Mouse (Mus musculus) heart, embryonic 15.5 days (tissue): Measurements from ENCODE around the gene Cacna1b. TPM values are rescaled to one million over a fixed set of nuclear protein-coding genes. Genes with fewer than 3 reads are reported as not detected.

Source experiments
- ATAC-seq: fragments of 200-750 bp; cut with Nextera tagmentation; replicated peaks from 2 replicates; pipeline ENCODE4 v1.8.0; 2017; ENCODE audit warnings: low read depth, moderate TSS enrichment; ENCODE audit not compliant: insufficient number of reproducible peaks, insufficient read depth, low FRiP score
- H3K27ac ChIP-seq: fragments of 300-500 bp; sonication (generic); 2 replicates; pipeline ENCODE4 v1.5.1; 2015; ENCODE audit warnings: mild to moderate bottlenecking, inconsistent platforms
- H3K27me3 ChIP-seq: fragments of 300-500 bp; sonication (generic); 2 replicates; pipeline ENCODE4 v1.6.1; 2015; ENCODE audit warnings: inconsistent platforms
- H3K36me3 ChIP-seq: fragments of 300-500 bp; sonication (generic); 2 replicates; pipeline ENCODE4 v1.6.1; 2015; ENCODE audit warnings: mild to moderate bottlenecking, inconsistent platforms
- H3K4me1 ChIP-seq: fragments of 300-500 bp; sonication (generic); replicated peaks from 2 replicates; pipeline ENCODE4 v1.6.1; 2015; ENCODE audit warnings: inconsistent platforms
- H3K4me2 ChIP-seq: fragments of 300-500 bp; sonication (generic); 2 replicates; pipeline ENCODE4 v1.6.1; 2015; ENCODE audit warnings: inconsistent platforms, mild to moderate bottlenecking, moderate library complexity
- H3K4me3 ChIP-seq: fragments of 300-500 bp; sonication (generic); 2 replicates; pipeline ENCODE4 v1.5.1; 2015; ENCODE audit warnings: mild to moderate bottlenecking, inconsistent platforms
- H3K9ac ChIP-seq: fragments of 300-500 bp; sonication (generic); 2 replicates; pipeline ENCODE4 v1.6.1; 2015; ENCODE audit warnings: mild to moderate bottlenecking, inconsistent platforms
- H3K9me3 ChIP-seq: fragments of 300-500 bp; sonication (generic); replicated peaks from 2 replicates; pipeline ENCODE4 v1.6.1; 2016; ENCODE audit warnings: inconsistent platforms
- WGBS: fragments of 180-500 bp; shearing (Covaris S2); methylation state at CpG from one replicate; pipeline ENCODE4 v1.1.7; 2015; ENCODE audit warnings: mixed read lengths; 5-methylcytosine and 5-hydroxymethylcytosine counted together
- polyA plus RNA-seq: library from polyadenylated mRNA; unstranded; fragments of >200 nt; fragmentation: Nextera tagmentation; extraction: Ambion mirVana; gene quantifications from 2 replicates; pipeline ENCODE4 v1.2.1, GENCODE M21; 2015

Gene Cacna1b
- polyA plus RNA-seq, 1 experiment from 2014 or later: 0.11 TPM

DNA sequence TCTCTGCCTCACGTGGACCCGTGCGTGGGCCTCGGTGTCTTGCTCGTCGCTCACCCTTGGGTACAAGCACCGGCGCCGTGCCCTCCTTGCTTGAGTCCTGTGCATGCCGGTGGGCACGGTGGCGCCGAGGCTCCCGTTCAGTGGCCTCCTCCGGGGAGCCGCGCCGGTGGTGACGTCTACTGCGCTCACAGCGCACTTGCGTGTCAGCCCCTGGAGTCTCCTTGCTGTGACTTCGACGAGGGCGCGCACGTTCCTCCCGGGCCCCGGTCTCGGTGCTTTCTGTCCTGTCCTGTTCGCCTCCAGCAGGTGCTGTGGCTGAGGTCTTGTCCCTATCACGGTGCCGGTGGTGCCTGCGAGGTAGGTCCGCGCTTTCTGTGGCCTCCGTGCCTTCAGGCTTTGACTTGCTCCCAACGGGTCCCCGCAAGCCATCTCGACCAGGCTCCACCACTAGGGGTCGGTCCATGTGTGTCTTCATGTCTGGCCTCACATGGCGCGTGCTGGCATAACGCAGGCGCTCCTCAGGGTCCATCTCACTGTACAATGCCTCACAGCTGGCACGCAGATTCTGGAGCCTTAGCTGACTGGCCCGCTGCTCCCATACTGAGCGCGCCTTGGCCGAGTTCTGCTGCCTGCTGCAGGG lies 83.8 kb downstream of the Cacna1b start:
- no peak overlapping the region for H3K9ac ChIP-seq
- H3K27ac ChIP-seq: no peak overlapping the region
- peak overlapping the region; percentile 24 for H3K4me3 ChIP-seq
- peak; percentile 24; the same call in 1 of the 2 replicates for ATAC-seq
- peak overlapping the region; percentile 65 for H3K4me2 ChIP-seq
- peaks cover 29% of the 10 kb centered on the region for H3K27me3 ChIP-seq
- H3K36me3 ChIP-seq: no peaks in the 10 kb centered on the region
- H3K4me1 ChIP-seq: peaks cover 9% of the 10 kb centered on the region; the same call in 1 of the 2 replicates
- no peaks in the 10 kb centered on the region for H3K9me3 ChIP-seq
- 24% methylated on average over 50 of the region's 50 CpGs for WGBS

DNA sequence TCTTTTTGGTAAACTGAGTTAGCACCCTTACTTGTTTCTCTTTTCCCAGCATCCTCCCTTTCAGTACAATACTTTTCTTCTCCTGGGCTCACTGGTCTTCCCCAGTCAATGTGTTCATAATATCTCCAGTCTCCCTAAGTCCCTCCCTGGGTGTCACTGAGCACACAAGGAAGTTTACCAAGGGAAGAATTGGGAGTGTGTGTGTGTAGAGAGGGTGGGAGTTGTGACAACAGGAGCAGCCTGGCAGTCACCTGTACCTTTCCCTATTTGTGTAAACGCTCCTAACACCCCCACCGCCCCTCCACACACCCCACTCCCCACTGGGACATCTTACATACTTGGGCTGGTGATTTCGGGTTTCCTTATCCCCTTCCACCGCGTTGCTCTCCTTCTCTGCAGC lies 84.4 kb downstream of the Cacna1b start:
- ATAC-seq: no peak
- Histone ChIP-seq H3K4me1 (peaks cover 9% of the 10 kb centered on the region; the same call in 1 of the 2 replicates), H3K27me3 (peaks cover 29% of the 10 kb centered on the region), H3K36me3 (no peaks in the 10 kb centered on the region), H3K9ac (no peak overlapping the region), H3K4me2 (peak overlapping the region; percentile 65), H3K27ac (no peak overlapping the region), H3K4me3 (0 out of 2 replicates have a peak overlapping the region, but pooled peaks have one; percentile 24), H3K9me3 (no peaks in the 10 kb centered on the region)
- 75% methylated on average over 5 of the region's 5 CpGs for WGBS

DNA sequence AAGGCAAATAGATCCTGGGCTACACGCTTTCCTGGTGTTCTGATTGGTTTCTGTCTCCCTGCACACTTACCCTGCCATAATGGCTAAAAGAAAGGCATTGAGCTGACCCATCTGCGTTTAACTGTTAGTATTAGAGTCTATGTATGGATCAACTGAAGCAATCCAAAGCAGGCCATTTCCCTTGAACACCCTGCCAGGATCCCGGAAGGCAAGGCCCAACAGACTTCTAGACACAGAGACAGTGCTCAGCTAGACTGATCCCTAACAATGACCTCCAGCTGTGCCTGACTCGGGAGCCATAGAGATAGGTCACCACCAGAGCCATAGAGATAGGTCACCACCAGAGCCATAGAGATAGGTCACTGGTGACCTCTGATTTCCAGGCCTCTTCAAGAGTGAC lies 84.8 kb downstream of the Cacna1b start:
- Histone ChIP-seq H3K9me3 (no peaks in the 10 kb centered on the region), H3K4me1 (peaks cover 9% of the 10 kb centered on the region; the same call in 1 of the 2 replicates), H3K27me3 (peaks cover 29% of the 10 kb centered on the region), H3K36me3 (no peaks in the 10 kb centered on the region), H3K4me2 (no peak overlapping the region), H3K27ac (no peak overlapping the region), H3K4me3 (no peak overlapping the region), H3K9ac (no peak overlapping the region)
- WGBS: 76% methylated on average over 4 of the region's 4 CpGs
- ATAC-seq: no peak

DNA sequence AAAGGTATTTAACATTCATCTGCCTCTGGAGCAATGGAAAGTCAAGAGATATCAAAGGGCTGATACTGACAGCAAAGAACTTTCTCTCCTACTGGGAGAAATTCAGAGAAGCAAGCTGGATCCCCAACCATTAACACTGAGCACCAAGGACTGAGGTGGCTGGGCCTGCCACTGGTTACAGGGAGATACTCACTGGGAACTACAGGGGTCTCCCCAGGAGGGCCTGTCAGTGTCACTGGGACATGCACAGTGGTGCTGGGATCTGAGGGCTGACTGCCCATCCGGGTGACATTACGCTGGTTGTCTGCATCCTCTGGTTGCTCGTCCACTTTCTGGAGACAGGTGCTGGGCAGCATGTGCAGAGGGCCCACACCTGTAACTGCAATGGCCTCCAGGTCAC lies 85.3 kb downstream of the Cacna1b start:
- no peak overlapping the region for H3K9ac ChIP-seq
- peaks cover 29% of the 10 kb centered on the region for H3K27me3 ChIP-seq
- ATAC-seq: no peak
- no peak overlapping the region for H3K27ac ChIP-seq
- 88% methylated on average over 3 of the region's 3 CpGs for WGBS
- no peak overlapping the region for H3K4me3 ChIP-seq
- H3K4me1 ChIP-seq: peaks cover 9% of the 10 kb centered on the region; the same call in 1 of the 2 replicates
- no peaks in the 10 kb centered on the region for H3K9me3 ChIP-seq
- H3K4me2 ChIP-seq: no peak overlapping the region
- no peaks in the 10 kb centered on the region for H3K36me3 ChIP-seq

DNA sequence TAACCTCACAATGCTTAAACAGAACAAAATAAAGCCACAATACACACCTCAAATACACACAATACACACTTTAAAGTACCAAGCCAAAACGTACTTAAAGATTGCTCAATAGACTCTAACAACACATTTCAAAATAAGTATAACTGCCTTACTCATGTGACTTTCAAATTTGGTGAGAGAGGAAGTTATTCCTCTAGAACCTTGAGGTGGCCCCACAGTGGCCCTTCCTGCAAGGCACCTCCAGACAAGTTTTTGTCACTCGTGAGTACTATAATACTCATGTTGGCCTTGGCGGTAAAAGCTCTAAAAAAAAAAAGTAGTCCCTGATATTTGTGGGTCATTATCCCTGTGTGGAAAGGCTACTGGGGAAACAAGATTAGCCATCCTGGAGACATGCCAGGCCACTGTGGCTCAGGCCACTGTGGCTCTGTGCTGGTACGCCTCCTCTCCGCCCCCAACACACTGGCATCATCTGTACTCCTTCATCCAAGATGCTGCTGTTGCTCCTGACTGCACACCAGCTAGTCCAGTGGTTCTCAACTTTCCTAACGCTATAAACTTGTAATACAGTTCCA lies 88.4 kb downstream of the Cacna1b start:
- no peak overlapping the region for H3K9ac ChIP-seq
- ATAC-seq: no peak
- peaks cover 13% of the 10 kb centered on the region for H3K27me3 ChIP-seq
- H3K4me3 ChIP-seq: no peak overlapping the region
- H3K4me2 ChIP-seq: no peak overlapping the region
- 73% methylated on average over 6 of the region's 6 CpGs for WGBS
- no peaks in the 10 kb centered on the region for H3K36me3 ChIP-seq
- no peaks in the 10 kb centered on the region for H3K9me3 ChIP-seq
- H3K27ac ChIP-seq: no peak overlapping the region
- H3K4me1 ChIP-seq: peaks cover 8% of the 10 kb centered on the region; the same call in 1 of the 2 replicates

DNA sequence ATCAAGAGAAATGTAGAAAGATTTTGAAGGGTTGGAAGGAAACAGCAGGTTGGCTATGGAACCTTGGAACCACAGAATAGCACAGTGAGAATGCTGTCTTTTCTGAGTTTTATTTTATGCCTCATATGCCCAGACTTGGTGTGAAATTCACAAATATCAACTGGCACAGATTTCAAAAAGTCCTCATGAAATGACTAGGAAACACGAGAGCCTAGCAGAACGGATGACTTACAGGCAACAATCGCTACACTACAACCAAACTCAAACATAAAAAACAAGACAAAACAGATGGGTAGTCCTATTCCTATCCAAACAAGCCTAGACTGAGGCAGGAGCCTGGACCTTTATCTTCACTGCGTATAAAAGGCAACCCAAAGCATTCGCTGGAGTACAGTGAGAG lies 94.4 kb downstream of the Cacna1b start:
- Histone ChIP-seq H3K36me3 (no peaks in the 10 kb centered on the region), H3K9ac (no peak overlapping the region), H3K4me3 (no peak overlapping the region), H3K27ac (no peak overlapping the region), H3K9me3 (no peaks in the 10 kb centered on the region), H3K4me2 (no peak overlapping the region), H3K4me1 (no peaks in the 10 kb centered on the region), H3K27me3 (no peaks in the 10 kb centered on the region)
- 81% methylated on average over 5 of the region's 5 CpGs for WGBS
- ATAC-seq: no peak

DNA sequence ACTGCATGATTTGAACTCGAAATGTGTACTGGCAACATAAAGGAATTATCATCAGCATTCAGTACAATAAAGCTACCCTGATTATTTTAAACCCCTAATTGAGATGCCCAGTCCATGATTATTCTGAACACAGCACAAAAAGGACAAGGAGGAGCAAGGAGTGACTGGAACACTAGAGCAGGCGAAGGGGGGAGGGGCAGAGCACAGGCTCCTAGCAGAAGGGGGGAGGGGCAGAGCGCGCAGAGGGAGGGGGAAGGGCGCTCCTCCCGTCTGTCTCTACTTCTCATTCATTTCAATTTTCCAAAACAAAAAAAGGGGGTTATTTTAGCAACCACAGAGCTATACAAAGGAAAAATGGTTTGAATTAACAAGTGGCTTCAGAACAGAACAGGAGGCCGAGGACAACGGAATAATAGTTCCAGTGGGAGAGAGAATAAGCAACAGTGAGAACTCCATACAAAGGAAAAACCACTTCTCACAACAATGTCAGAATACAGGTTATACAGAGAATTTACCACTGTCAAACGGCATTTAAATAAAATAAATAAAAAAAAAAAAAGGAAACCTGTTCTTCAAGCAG lies 98.2 kb downstream of the Cacna1b start:
- no peaks in the 10 kb centered on the region for H3K4me1 ChIP-seq
- no peak overlapping the region for H3K9ac ChIP-seq
- no peak overlapping the region for H3K27ac ChIP-seq
- WGBS: 26% methylated on average over 9 of the region's 9 CpGs
- no peaks in the 10 kb centered on the region for H3K9me3 ChIP-seq
- no peak overlapping the region for H3K4me2 ChIP-seq
- ATAC-seq: no peak
- H3K4me3 ChIP-seq: no peak overlapping the region
- H3K27me3 ChIP-seq: no peaks in the 10 kb centered on the region
- H3K36me3 ChIP-seq: no peaks in the 10 kb centered on the region

DNA sequence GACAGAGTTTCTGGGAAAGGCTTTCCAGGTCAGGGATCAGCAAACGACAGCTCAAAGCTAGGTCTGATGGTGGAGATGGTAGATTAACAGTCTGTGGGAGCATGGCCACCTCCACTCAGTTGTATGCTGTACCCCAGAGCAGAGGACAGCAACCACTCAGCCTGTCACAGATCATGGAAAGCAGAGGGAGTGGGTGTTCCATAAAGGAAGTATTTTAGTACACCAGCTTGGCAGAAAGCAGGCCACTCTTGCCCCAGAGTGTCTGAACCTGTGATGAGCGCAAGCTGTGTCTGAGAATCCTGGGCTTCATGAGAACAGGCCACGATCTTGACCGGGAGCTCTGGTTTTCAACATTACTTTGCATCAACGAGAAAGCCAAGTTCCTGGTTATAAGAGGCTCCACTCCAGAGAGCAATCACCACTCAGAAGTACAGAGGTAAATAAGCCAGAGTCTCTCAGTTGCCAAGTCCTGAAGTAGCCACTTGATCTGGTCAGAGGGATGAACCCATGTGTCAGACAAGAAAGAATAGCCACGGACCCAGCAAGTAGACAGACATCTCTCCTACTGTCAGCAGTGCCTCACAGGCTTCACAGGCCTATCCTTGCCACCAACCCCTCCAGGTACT lies 103.7 kb downstream of the Cacna1b start:
- H3K36me3 ChIP-seq: no peaks in the 10 kb centered on the region
- H3K27ac ChIP-seq: no peak overlapping the region
- no peak overlapping the region for H3K4me3 ChIP-seq
- WGBS: 50% methylated on average over 6 of the region's 6 CpGs
- no peaks in the 10 kb centered on the region for H3K27me3 ChIP-seq
- H3K9ac ChIP-seq: no peak overlapping the region
- no peaks in the 10 kb centered on the region for H3K9me3 ChIP-seq
- no peak overlapping the region for H3K4me2 ChIP-seq
- ATAC-seq: no peak
- no peaks in the 10 kb centered on the region for H3K4me1 ChIP-seq

DNA sequence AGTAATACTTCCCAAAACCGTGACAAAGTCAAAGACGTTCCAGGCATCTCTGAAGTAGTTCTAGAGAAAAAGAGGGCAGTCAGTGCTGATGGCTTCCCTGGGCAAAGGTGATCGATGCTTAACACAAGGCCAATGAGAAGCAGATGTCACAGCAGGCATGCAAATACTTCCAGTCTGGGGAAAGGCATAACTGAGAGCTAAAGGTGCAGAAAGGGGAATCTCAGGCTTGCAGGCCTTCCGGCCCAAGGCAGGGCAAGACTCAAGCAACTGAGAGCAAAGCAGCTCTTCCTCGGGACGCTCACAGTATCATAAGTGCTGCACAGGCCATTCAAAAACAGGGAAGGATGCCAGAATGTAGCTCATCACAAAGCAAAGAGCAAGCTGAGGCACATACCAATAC lies 114.4 kb downstream of the Cacna1b start:
- H3K4me1 ChIP-seq: no peaks in the 10 kb centered on the region
- WGBS: 77% methylated on average over 6 of the region's 6 CpGs

DNA sequence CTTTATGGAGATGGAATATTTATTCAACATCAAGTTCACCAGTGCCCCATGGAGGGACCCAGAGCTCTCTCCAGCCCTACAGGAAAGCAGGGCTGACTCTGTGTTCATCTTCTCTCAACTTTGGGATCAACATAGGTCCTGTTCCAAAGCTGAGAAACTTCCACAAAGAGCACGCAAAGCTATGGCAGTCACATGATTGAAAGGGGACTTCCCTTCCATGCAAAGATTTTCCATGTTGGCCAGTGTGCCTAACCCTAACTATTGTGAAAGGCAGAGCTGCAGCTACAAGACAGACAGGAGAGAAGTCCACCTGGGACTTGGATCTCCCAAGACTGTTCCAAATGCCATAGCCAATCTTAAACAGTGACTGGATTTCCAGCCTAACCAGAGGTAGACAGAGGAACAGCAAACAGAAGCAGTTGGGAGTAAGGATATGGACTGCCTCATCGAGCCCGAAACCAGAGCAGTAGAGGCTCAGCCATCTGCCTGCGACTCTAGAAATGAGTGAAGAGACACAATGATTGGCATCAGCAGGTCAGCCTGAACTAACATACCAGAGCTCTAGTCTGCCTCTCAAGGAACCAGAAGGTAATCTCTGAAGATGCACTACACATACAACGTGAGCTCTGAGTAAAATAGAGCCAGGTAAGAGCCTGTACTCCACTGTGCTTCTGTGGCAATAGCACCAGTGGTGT lies 116.4 kb downstream of the Cacna1b start:
- Histone ChIP-seq H3K27me3 (no peaks in the 10 kb centered on the region), H3K4me1 (no peaks in the 10 kb centered on the region), H3K9me3 (no peaks in the 10 kb centered on the region), H3K36me3 (no peaks in the 10 kb centered on the region), H3K4me2 (no peak overlapping the region), H3K9ac (no peak overlapping the region), H3K4me3 (no peak overlapping the region), H3K27ac (no peak overlapping the region)
- no peak for ATAC-seq
- WGBS: 80% methylated on average over 5 of the region's 5 CpGs

More for the DNA sequence above, 114.4 kb downstream of the Cacna1b start:
- no peaks in the 10 kb centered on the region for H3K27me3 ChIP-seq
- no peak overlapping the region for H3K4me2 ChIP-seq
- H3K4me3 ChIP-seq: no peak overlapping the region
- ATAC-seq: no peak
- no peaks in the 10 kb centered on the region for H3K9me3 ChIP-seq
- no peak overlapping the region for H3K9ac ChIP-seq
- H3K36me3 ChIP-seq: no peaks in the 10 kb centered on the region
- H3K27ac ChIP-seq: no peak overlapping the region

DNA sequence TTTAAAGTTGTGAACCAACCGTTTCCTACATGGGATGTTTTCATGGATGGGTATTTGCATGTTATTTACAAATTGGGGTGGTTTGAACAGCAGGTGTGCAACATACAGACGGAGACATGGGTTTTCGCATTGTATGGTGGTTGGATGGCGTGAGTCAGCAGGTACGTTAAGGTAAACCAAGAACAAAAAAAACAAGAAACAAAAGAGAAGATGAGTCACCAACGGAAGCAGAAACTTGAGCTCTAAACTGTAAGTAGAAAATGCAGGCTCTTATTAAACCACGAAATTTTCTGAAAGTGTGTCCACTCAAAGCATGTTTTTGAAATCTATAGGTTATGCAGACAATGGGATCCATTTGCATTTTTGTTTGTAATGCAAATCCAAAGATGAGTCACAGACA lies 120.1 kb downstream of the Cacna1b start:
- H3K9me3 ChIP-seq: no peaks in the 10 kb centered on the region
- no peak overlapping the region for H3K4me3 ChIP-seq
- H3K27me3 ChIP-seq: no peaks in the 10 kb centered on the region
- no peaks in the 10 kb centered on the region for H3K4me1 ChIP-seq
- H3K9ac ChIP-seq: no peak overlapping the region
- H3K4me2 ChIP-seq: no peak overlapping the region
- H3K36me3 ChIP-seq: no peaks in the 10 kb centered on the region
- no peak overlapping the region for H3K27ac ChIP-seq
- no peak for ATAC-seq
- WGBS: 80% methylated on average over 7 of the region's 7 CpGs
